Mouse (Mus musculus): ENCODE results near the gene Nkd2.

Gene Nkd2

DNA sequence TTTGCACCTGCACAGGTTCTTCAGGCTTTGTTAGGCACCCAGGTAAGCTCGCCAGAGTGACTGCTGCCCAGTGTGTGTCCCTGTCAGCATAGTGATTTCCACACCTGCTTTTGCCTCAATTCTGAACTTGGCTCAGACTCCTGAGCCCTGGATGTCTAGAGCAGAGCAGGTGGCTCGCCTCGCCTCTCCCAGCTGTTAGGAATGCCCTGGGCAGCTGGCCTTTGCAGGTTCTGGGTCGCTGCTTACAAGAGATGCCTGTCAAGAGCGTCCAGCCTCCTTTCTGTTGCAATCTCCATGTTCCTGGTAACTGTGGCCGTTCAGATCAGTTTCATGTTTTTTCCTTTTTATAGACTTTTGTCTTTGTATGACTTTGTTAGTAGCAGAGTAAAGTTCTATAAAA lies 31.1 kb downstream of the Nkd2 start:
- DNase-seq (ENCODE audit: low read depth, low spot score) = no peak

DNA sequence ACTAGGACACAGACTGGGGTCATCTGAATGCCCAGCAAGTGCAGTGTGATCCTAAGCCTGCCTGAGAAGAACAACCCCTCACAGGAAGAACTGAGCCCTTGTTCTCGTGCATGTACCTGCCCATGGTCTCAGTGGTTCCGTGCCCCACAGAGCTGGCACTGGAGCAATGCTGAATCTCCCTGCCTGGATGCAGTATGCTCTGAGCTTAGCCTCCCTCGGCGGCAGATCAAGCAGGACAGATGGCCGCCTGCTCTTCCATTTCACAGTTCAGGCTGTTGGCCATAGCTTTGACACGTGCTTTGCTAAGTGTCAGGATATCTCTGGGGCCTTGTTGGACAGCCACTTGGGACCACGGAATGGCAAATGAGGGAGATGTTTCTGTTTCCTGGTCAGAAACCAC lies 33.2 kb downstream of the Nkd2 start:
- no peak for DNase-seq (ENCODE audit: low read depth, low spot score)

DNA sequence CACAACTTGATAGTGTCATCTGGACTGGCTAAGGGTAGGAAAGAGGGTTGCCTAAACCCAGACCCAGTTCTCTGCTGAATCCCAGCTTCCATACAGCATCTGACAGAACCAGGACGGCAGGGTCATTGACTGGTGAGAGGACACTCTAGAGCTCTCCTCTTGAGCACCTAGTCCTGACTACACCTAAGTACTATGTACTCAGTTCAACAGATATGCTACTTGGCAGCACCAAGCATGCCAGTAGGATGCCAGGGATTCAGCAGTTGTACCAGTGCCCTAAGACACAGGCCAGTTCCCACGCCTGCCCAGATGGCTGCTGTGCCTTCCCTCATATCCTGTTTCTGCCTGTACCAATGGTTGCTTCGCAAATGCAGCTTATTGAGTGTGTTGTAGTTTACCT lies 34.5 kb downstream of the Nkd2 start:
- DNase-seq (ENCODE audit: low read depth, low spot score) = no peak

DNA sequence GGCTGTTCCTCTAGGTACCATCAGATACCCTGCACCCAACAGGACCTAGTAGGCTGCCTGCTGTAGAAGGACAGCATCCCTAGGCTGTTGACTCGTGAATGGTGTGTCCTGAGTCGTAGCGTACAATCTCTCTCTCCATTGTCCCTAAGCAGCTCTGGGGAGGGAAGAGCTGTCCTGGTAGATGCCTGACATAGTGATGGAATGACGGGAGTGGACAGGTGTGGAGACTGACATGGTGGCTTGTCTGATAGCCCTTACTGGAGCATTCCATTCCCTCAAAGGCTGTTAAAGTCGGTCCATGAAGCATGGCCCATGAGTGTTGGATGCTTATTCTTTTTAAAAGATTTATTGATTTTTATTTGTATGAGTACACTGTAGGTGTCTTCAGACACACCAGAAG lies 42.5 kb downstream of the Nkd2 start:
- no peak for DNase-seq (ENCODE audit: low read depth, low spot score)

DNA sequence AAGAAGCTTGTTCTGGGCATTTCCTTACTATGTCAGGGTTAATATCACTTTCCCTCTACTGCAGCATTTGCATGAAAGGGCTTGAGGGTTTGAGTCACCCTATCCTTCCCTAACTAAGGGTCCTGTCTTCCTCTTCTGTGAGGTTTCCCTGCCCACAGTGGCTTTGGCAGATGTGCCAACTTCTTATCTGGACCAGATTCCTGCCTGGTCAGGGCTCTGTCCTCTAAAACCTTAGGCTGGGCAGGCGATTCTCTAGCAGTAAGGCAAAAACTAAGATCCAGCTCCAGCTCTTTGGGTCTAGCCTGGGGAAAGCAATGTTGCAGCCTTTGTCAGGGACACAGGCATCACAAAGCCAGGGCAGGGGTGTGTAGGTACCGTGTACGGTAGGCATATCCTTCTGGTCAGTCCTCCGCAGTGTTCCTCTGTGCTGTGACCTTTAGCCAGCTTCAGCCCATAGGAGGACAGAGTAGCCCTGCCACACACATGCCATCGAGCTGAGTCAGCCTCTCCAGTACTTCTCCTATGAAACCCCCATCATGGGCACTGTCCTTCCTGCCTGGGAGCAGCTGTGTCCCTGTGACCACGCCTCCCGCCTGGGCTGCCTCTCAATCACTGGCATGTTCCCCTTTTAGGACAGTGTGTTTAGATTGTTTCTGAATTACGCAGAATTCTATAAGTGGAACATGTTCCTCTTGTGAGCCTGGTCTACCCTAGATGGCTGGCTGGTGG lies 43.8 kb downstream of the Nkd2 start:
- peak; percentile 63 for DNase-seq (ENCODE audit: low read depth, low spot score)

DNA sequence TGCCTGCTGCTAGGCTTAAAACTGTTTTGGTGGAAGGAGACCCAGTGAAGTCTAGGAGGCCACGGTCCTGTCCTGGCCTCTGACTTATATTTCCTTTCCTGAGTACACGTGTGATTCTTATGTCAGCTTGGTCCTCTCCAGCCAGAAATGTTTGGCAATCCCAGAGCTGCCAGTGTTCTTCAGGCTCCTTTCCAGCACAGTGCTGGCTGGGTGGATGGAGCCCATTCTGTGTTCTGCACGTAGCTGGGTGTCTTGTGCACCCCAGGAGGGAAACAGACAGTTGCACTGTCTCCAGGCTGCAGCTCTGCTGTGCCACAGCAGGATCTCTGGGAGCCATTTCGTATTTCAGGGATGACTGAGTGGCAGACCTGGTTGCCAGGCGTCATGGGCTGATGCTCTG lies 48.3 kb downstream of the Nkd2 start:
- no peak for DNase-seq (ENCODE audit: low read depth, low spot score)

DNA sequence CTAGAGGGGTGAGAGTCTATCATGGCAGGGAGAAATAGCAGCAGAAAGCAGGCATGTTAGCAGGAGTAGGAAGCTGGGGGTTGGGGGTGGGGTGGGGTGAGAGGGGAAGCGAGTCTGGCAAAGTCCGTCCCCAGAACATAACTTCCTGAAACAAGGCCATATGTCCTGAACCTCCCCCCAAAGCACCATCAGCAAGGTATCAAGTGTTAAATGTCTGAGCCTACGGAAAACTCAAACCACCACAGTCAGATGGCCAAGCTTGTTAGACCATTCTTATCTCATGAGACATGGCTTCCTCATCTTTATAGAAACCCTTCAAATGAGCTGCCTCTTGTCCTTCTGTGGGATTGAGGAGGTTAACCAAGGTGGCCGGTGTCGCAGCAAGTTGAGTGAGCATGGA lies 54.3 kb downstream of the Nkd2 start:
- DNase-seq (ENCODE audit: low read depth, low spot score) = no peak

DNA sequence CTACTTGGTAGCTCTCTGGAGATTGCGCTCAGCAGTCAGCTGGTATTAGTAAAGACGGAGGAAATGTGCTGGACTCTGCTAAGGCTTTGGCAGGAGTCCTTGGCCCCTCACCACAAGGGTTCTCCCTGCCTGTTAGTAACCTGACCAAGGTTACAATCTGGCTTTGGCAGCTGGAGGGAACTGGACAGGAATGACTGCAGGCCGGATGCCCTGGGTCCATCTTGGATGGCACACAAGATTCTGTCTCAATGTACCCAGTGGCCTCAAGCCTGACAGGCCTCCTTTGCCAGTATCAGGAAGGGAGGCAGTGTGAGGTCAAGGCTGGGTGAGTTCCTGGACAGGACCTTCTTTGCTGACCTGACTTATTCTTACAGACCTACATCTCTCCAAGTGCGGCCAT lies 55.3 kb downstream of the Nkd2 start:
- no peak for DNase-seq (ENCODE audit: low read depth, low spot score)

DNA sequence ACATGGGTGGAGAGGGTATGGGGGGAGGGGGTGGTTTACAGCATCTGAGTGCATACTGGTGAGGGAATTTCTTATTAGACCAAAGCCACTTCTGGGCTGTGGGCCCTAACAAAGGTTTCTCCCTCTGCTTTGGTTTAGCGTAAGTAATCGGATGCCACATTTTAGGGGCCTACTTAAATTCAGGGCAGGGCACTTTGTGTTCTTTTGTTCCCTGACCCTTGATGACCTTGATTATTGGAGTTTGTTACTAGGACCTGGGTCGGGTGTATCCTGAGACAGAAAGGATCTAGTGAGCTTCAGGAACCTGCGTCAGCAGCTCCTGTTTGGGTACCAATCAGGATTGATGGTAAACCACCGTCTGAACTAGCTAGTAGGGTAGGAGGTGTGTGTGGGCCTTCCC lies 64.9 kb downstream of the Nkd2 start:
- DNase-seq (ENCODE audit: low read depth, low spot score) = no peak

DNA sequence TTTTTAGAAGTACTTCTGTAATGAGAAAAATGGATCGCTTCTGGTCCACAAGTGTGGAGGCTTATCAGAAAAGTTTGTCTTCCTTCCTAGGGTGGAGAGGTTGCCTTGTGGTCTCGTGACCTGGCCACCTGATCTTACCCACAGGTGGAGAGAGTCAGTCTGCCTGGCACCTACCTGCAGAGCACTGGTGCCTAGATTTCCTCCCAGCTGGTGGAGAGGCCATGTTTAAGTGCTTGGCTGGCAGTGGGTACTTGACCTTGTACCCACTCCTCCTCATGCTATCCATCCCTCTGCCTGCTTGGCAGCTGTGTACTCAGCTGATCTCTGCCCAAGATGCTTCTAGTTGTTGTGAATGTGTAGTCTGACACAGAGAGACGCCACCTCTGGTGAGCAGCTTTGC lies 69.9 kb downstream of the Nkd2 start:
- DNase-seq (ENCODE audit: low read depth, low spot score) = no peak

DNA sequence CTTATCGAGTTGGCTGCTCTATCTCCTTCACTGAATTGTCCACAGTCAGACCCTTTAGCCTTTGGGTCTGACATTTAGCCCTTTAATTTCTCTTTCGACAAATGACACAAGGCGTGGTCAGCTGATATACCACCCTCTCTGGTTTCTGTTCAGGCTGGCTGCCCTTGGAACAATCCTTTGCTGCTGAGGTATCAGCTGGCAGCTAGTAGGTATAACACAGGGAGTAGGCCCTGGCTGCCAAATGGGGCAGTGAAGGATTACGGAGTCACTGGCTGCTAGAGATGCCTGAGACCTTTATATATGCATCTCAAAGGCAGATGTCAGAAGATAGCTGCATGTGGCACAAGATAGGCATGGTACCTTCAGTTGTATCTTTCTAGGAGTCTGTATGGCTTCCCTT lies 71.6 kb downstream of the Nkd2 start:
- DNase-seq (ENCODE audit: low read depth, low spot score) = no peak

DNA sequence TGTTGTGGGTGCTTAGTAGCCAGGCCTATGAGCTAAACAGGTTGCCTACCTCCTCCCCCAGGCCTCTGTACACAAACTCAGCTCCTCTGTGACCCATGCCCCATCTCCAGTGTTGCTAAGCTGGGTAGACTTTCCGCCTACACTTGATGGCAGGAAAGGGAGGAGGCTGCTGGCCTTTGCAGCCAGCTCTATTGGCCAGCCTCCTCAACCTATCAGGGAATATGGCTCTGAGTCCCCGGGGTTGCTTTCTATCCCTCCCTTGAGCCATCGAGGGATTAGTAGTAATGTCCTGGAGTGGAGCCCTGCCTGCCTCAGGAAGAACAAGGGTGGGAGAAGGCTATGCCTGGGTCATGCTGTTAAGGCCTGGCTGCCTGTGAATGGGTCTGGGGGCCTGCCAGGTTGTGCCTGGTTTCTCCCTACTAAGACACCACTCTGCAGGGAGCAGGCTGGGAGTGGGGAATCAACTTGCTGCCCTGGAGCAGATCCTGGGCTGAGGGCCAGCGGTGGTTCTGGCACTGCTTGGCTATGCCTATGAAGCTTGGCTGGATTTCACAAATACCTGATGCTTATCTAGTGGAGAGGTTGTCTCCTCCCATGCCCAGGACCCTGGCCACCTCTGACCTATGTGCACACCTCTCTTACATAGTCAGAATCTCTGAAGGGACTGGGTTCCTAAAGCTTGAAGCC lies 73.8 kb downstream of the Nkd2 start:
- no peak for DNase-seq (ENCODE audit: low read depth, low spot score)

DNA sequence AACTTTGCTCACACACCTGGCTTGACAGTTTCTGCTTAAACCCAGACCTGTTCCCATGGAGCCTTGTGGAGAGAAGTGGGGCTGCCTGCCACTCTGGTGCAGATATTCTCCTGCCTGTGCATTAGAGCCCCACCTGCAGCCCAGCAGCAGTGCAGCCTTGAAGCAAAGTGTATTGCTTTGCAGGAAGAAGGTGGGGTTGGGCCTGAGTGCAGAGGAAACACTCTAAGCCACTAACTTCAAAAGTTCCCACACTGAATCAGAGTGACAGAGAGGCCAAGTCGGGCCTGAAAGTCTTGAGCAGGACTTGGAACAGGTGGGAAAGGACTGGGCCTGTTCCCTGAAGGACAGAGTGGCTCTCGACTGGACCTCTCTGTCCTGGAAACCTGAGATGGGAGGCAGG lies 74.8 kb downstream of the Nkd2 start:
- no peak for DNase-seq (ENCODE audit: low read depth, low spot score)

DNA sequence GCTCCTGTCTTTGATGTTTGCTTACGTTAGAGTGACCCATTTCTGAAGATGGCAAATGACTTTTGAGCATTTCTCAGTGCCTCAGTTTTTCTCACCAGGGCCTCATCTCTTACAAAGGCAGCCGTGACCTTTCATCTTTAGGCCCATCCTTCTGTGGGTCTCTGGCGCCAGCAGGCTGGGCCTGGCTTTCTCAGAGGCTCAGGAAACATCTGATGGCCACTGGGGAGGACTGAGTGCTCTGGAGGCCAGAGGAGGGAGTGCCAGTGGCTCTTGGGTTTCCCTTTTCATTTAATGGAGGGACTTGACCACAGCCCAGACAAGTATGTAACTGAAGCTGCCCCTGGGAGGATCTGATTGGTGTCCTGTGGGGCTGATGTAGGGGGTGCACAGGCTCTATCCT lies 76.3 kb downstream of the Nkd2 start:
- no peak for DNase-seq (ENCODE audit: low read depth, low spot score)

DNA sequence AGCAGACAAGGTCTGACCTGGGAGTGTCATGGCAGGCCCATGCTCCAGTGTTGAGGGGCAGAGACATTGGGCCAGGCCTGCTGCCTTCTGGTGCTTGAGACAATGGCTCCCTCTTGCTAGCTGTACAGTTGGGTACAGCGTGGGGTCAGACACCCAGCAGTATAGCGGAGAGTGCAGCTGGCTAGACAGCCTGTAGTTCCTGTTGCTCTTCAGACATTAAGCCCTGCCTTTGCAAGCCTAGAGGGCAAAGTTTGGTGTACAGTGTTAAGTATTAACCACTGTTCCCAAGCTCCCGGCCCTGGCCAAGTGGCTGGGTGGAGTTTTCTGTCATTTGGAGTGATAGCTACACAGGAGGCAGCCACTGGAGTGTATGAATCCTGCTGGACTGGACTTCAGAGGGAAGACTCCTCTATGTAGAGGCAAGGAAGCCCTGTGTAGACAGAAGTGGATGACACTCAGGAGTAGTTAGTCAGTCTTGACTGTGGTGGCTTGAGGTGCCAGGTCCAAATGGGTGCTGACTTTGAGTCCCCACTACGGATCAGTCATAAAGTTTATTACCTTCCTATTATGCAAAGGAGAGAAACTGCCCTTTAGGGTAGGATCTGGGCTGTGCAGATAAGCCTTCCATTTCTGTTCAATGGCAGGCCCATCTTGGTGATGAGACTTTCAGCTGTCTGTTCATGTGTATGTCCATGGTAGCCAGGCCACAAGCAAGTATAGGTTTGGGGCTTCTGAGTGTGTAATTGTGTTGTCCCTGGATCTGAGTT lies 77.3 kb downstream of the Nkd2 start:
- DNase-seq (ENCODE audit: low read depth, low spot score) = no peak
